Mouse (Mus musculus): ENCODE results near the gene Plpp2.

GRCm38 (mm10) chr10:79541522-79541921 lies 7.9 kb upstream of the Plpp2 start:
- no peak for TF ChIP-seq CTCF (IDR thresholded peaks at IDR 0.05; ENCODE audit: extremely low read depth, insufficient read depth, low read length)
- TF ChIP-seq POLR2A (IDR thresholded peaks at IDR 0.05; ENCODE audit: extremely low read depth, insufficient read depth, low read length), result no peak
